Mouse (Mus musculus) brain, embryonic 14.5 days (tissue): Measurements from ENCODE around the gene Olfr156.

Source experiments
- CTCF ChIP-seq: fragments of 200-500 bp; IDR thresholded peaks from 2 replicates; pipeline ENCODE4 v1.5.1; 2012; ENCODE audit warnings: inconsistent platforms, mild to moderate bottlenecking, moderate library complexity, borderline replicate concordance; ENCODE audit not compliant: insufficient read depth, insufficient read length; ENCODE audit errors: extremely low read depth
- POLR2A ChIP-seq: fragments of 200-500 bp; IDR thresholded peaks from 2 replicates; pipeline ENCODE4 v1.6.1; 2012; ENCODE audit warnings: mild to moderate bottlenecking, inconsistent platforms, borderline replicate concordance; ENCODE audit not compliant: poor library complexity, insufficient read depth, insufficient read length, severe bottlenecking; ENCODE audit errors: extremely low read depth

GRCm38 (mm10) chr4:43798936-43799335 lies 24.8 kb downstream of the Olfr156 start:
- TF ChIP-seq CTCF (no peak), POLR2A (no peak)
